Mouse (Mus musculus) CH12.LX (cell line): ENCODE data around the gene Gdf7. TPM values are rescaled to one million over a fixed set of nuclear protein-coding genes. Genes with fewer than 3 reads are reported as not detected.

ENCODE experiments used
- DNase-seq: peaks from one replicate; pipeline ENCODE4 v3.0.0-alpha.2; 2013; ENCODE audit errors: extremely low read depth
- H3K27ac ChIP-seq: 2 replicates; pipeline ENCODE4 v1.5.1; 2012; ENCODE audit warnings: low read depth, mild to moderate bottlenecking, control low read depth, moderate library complexity; ENCODE audit not compliant: insufficient read depth
- H3K27me3 ChIP-seq: replicated peaks from 2 replicates; pipeline ENCODE3; 2012; ENCODE audit warnings: inconsistent platforms
- H3K36me3 ChIP-seq, 2 experiments: replicated peaks in 1 of 2; 2 replicates each; pipeline versions ENCODE3 to v1.6.1; 2012; ENCODE audit warnings: inconsistent platforms in 1 of 2, low read length in 1 of 2, mild to moderate bottlenecking in 1 of 2, mixed read lengths in 1 of 2, moderate library complexity in 1 of 2; ENCODE audit not compliant: control insufficient read depth in 1 of 2, insufficient read depth in 1 of 2
- H3K4me1 ChIP-seq, 2 experiments: 2 replicates each; pipeline ENCODE4 v1.6.1; 2012; ENCODE audit warnings: inconsistent platforms in 1 of 2, moderate library complexity in 1 of 2; ENCODE audit not compliant: insufficient read depth in 2 of 2, control insufficient read depth in 1 of 2
- H3K4me2 ChIP-seq: 2 replicates; pipeline ENCODE4 v1.6.1; 2012; ENCODE audit warnings: low read depth, mild to moderate bottlenecking, control low read depth; ENCODE audit not compliant: poor library complexity, insufficient read depth, severe bottlenecking
- H3K4me3 ChIP-seq, 3 experiments: fragments of 150-350 bp in 1 of 3; sonication (generic) in 1 of 3; replicated peaks in 1 of 3; 2 replicates each; pipeline versions ENCODE3 to v1.5.1; 2011 to 2012; ENCODE audit warnings: low read depth in 2 of 3, low read length in 2 of 3, mild to moderate bottlenecking in 2 of 3, moderate library complexity in 2 of 3, control low read depth in 1 of 3, improper control_type of control experiment in 1 of 3, inconsistent platforms in 1 of 3, mixed read lengths in 1 of 3; ENCODE audit not compliant: poor library complexity in 1 of 3
- H3K79me2 ChIP-seq: replicated peaks from 2 replicates; pipeline ENCODE4 v1.6.1; 2012; ENCODE audit warnings: mild to moderate bottlenecking, moderate library complexity; ENCODE audit not compliant: control insufficient read depth, poor library complexity, insufficient read depth, severe bottlenecking; ENCODE audit errors: extremely low read depth
- H3K9ac ChIP-seq: 2 replicates; pipeline ENCODE4 v1.6.1; 2012; ENCODE audit warnings: low read depth, mild to moderate bottlenecking, control low read depth, moderate library complexity; ENCODE audit not compliant: insufficient read depth
- H3K9me3 ChIP-seq: replicated peaks from 2 replicates; pipeline ENCODE3; 2012; ENCODE audit warnings: low read length, inconsistent platforms, mixed read lengths
- BHLHE40 ChIP-seq: IDR thresholded peaks from 2 replicates; pipeline ENCODE4 v1.6.1; 2011; ENCODE audit warnings: mild to moderate bottlenecking, low read depth, low read length, improper control_type of control experiment
- CHD1 ChIP-seq: IDR thresholded peaks from 2 replicates; pipeline ENCODE4 v1.6.1; 2012; ENCODE audit warnings: low read depth, low read length, improper control_type of control experiment, inconsistent platforms
- CHD2 ChIP-seq: IDR thresholded peaks from 2 replicates; pipeline ENCODE4 v1.6.1; 2011; ENCODE audit warnings: low read length, improper control_type of control experiment
- CTCF ChIP-seq, 2 experiments: IDR thresholded peaks in 1 of 2; conservative IDR thresholded peaks in 1 of 2; 2 replicates each; pipeline ENCODE4 v1.5.1; 2011 to 2012; ENCODE audit warnings: low read depth in 2 of 2, low read length in 2 of 2, improper control_type of control experiment in 1 of 2, inconsistent platforms in 1 of 2, mild to moderate bottlenecking in 1 of 2, moderate library complexity in 1 of 2
- ELF1 ChIP-seq: IDR thresholded peaks from 2 replicates; pipeline ENCODE4 v1.6.1; 2014; ENCODE audit warnings: low read depth, mild to moderate bottlenecking, inconsistent platforms, low read length, improper control_type of control experiment
- EP300 ChIP-seq: IDR thresholded peaks from 2 replicates; pipeline ENCODE4 v1.6.1; 2011; ENCODE audit warnings: low read length, improper control_type of control experiment
- IRF4 ChIP-seq: IDR thresholded peaks from 2 replicates; pipeline ENCODE4 v1.6.1; 2014; ENCODE audit warnings: low read depth, mild to moderate bottlenecking, inconsistent platforms, low read length, improper control_type of control experiment
- JUN ChIP-seq: IDR thresholded peaks from 2 replicates; pipeline ENCODE4 v1.6.1; 2011; ENCODE audit warnings: low read depth, mild to moderate bottlenecking, low read length, improper control_type of control experiment, moderate library complexity; ENCODE audit not compliant: insufficient read depth
- JUND ChIP-seq: conservative IDR thresholded peaks from 2 replicates; pipeline ENCODE4 v1.6.1; 2011; ENCODE audit warnings: low read depth, low read length, improper control_type of control experiment
- KAT2A ChIP-seq: IDR thresholded peaks from 2 replicates; pipeline ENCODE4 v1.6.1; 2012; ENCODE audit warnings: low read length, improper control_type of control experiment, inconsistent platforms; ENCODE audit not compliant: insufficient replicate concordance
- MAZ ChIP-seq: IDR thresholded peaks from 2 replicates; pipeline ENCODE4 v1.6.1; 2012; ENCODE audit warnings: low read depth, mild to moderate bottlenecking, inconsistent platforms, low read length, improper control_type of control experiment, moderate library complexity
- MXI1 ChIP-seq: IDR thresholded peaks from 2 replicates; pipeline ENCODE4 v1.6.1; 2011; ENCODE audit warnings: mild to moderate bottlenecking, low read depth, low read length, improper control_type of control experiment
- MYC ChIP-seq: IDR thresholded peaks from 2 replicates; pipeline ENCODE4 v1.6.1; 2011; ENCODE audit warnings: low read depth, mild to moderate bottlenecking, improper control_type of control experiment, low read length
- NELFE ChIP-seq: IDR thresholded peaks from 2 replicates; pipeline ENCODE4 v1.6.1; 2011; ENCODE audit warnings: low read depth, low read length, improper control_type of control experiment
- NRF1 ChIP-seq: IDR thresholded peaks from 2 replicates; pipeline ENCODE4 v1.6.1; 2014; ENCODE audit warnings: low read depth, mild to moderate bottlenecking, inconsistent platforms, low read length, improper control_type of control experiment, moderate library complexity
- PAX5 ChIP-seq: IDR thresholded peaks from 2 replicates; pipeline ENCODE4 v1.6.1; 2012; ENCODE audit warnings: low read length, inconsistent platforms, mixed read lengths
- POLR2A ChIP-seq: IDR thresholded peaks from 2 replicates; pipeline ENCODE4 v1.6.1; 2011; ENCODE audit warnings: low read depth, mild to moderate bottlenecking, improper control_type of control experiment, low read length
- POLR2AphosphoS2 ChIP-seq: IDR thresholded peaks from 2 replicates; pipeline ENCODE4 v1.6.1; 2011; ENCODE audit warnings: low read depth, low read length, improper control_type of control experiment
- RAD21 ChIP-seq: IDR thresholded peaks from 2 replicates; pipeline ENCODE4 v1.6.1; 2011; ENCODE audit warnings: low read depth, mild to moderate bottlenecking, low read length, improper control_type of control experiment, moderate library complexity
- RCOR1 ChIP-seq: conservative IDR thresholded peaks from 2 replicates; pipeline ENCODE4 v1.6.1; 2012; ENCODE audit warnings: low read depth, mild to moderate bottlenecking, inconsistent platforms, low read length, improper control_type of control experiment
- SIN3A ChIP-seq: IDR thresholded peaks from 2 replicates; pipeline ENCODE4 v1.6.1; 2012; ENCODE audit warnings: low read length, improper control_type of control experiment, inconsistent platforms
- TBP ChIP-seq: conservative IDR thresholded peaks from 2 replicates; pipeline ENCODE4 v1.6.1; 2011; ENCODE audit warnings: low read depth, low read length, improper control_type of control experiment
- UBTF ChIP-seq: IDR thresholded peaks from 2 replicates; pipeline ENCODE4 v1.6.1; 2012; ENCODE audit warnings: low read depth, mild to moderate bottlenecking, inconsistent platforms, low read length, improper control_type of control experiment, moderate library complexity
- USF1 ChIP-seq: IDR thresholded peaks from 2 replicates; pipeline ENCODE4 v1.6.1; 2014; ENCODE audit warnings: low read depth, mild to moderate bottlenecking, inconsistent platforms, low read length, improper control_type of control experiment
- USF2 ChIP-seq: conservative IDR thresholded peaks from 2 replicates; pipeline ENCODE4 v1.6.1; 2011; ENCODE audit warnings: low read depth, low read length, improper control_type of control experiment
- ZC3H11A ChIP-seq: IDR thresholded peaks from 2 replicates; pipeline ENCODE4 v1.6.1; 2012; ENCODE audit warnings: low read depth, mild to moderate bottlenecking, inconsistent platforms, low read length, improper control_type of control experiment
- ZKSCAN1 ChIP-seq: IDR thresholded peaks from 2 replicates; pipeline ENCODE4 v1.6.1; 2012; ENCODE audit warnings: low read depth, inconsistent platforms, low read length, improper control_type of control experiment, borderline replicate concordance
- ZNF384 ChIP-seq: IDR thresholded peaks from 2 replicates; pipeline ENCODE4 v1.6.1; 2012; ENCODE audit warnings: low read depth, low read length, improper control_type of control experiment, inconsistent platforms
- dilution Hi-C: fragments of 300-500 bp; cut with MboI; formaldehyde crosslinking; loops from 2 replicates; pipeline ENCODE4 v1.14.3; 2020; ENCODE audit warnings: low sequenced_read_pairs; ENCODE audit not compliant: extremely low pct_unique_long_range_greater_than_20kb, extremely low pct_ligation_motif_present
- in situ Hi-C: fragments of 300-500 bp; cut with MboI; formaldehyde crosslinking; loops from 3 replicates; pipeline ENCODE4 v1.14.3; 2019; ENCODE audit warnings: low sequenced_read_pairs, low pct_ligation_motif_present, low pct_unique_long_range_greater_than_20kb, mixed read lengths
- polyA plus RNA-seq: library from polyadenylated mRNA; unstranded; fragments of >175 nt; gene quantifications from 2 replicates; pipeline ENCODE4 v1.2.1, GENCODE M21; 2012; ENCODE audit warnings: low read depth; ENCODE audit not compliant: insufficient read length
- total RNA-seq, 2 experiments: library from RNA; depleted of rRNA; stranded (reverse); fragments of 300-350 nt in 1 of 2; fragments of >200 nt in 1 of 2; gene quantifications; 2 replicates each; pipeline ENCODE4 v1.2.3; 2012 to 2014

The Gdf7 gene
- total and polyA plus RNA-seq, 3 experiments: not detected

DNA sequence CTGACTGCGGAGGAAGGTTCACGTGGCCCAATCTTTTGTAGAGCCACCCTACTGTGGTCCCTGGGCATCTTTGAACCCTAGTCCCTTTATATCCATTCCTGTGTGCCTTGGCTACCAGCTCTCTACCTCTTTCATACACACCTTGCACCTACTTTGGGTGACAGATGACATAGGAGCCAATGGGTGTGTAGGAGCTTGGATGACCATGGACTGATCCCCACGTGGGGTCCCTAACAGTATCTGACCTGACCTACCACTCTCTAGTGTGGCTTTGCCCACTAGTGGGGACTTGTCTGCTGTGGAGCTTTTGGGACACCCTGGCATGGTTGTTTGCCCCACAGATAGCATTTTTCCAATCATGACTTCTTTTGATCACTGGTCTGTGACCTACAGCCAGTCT is 41.6 kb upstream of the Gdf7 start:
- no peaks in the 10 kb centered on the region for H3K9me3 ChIP-seq
- H3K79me2 ChIP-seq: no peaks in the 10 kb centered on the region
- DNase-seq: no peak
- peaks cover 17 to 49% of the 10 kb centered on the region in 2 experiments for H3K36me3 ChIP-seq
- H3K9ac ChIP-seq: no peak overlapping the region
- no peak overlapping the region for H3K4me2 ChIP-seq
- in situ Hi-C loops (no loop called here), dilution Hi-C loops (no loop called here)
- H3K4me1 ChIP-seq: peaks cover 5 to 65% of the 10 kb centered on the region in 2 experiments; a peak in 3 of 4 replicates
- H3K27ac ChIP-seq: no peak overlapping the region
- H3K27me3 ChIP-seq: no peaks in the 10 kb centered on the region
- H3K4me3 ChIP-seq: no peak overlapping the region
- no peak for TF ChIP-seq PAX5
- no peak for TF ChIP-seq BHLHE40
- no peak for TF ChIP-seq SIN3A
- no peak for TF ChIP-seq JUN
- no peak for TF ChIP-seq ZNF384
- TF ChIP-seq KAT2A: no peak
- TF ChIP-seq ZC3H11A: no peak
- no peak for TF ChIP-seq JUND
- no peak for TF ChIP-seq MYC
- no peak for TF ChIP-seq RCOR1
- no peak for TF ChIP-seq USF2
- TF ChIP-seq POLR2A: no peak
- no peak for TF ChIP-seq MXI1
- no peak for TF ChIP-seq MAZ
- no peak for TF ChIP-seq IRF4
- no peak for TF ChIP-seq ZKSCAN1
- no peak for TF ChIP-seq TBP
- TF ChIP-seq CTCF (conservative IDR thresholded peaks at IDR 0.05 in 1 of 2, IDR thresholded peaks at IDR 0.05 in 1 of 2; ENCODE audit: low read depth in 2 of 2, low read length in 2 of 2): no peak
- no peak for TF ChIP-seq USF1
- TF ChIP-seq NELFE: no peak

DNA sequence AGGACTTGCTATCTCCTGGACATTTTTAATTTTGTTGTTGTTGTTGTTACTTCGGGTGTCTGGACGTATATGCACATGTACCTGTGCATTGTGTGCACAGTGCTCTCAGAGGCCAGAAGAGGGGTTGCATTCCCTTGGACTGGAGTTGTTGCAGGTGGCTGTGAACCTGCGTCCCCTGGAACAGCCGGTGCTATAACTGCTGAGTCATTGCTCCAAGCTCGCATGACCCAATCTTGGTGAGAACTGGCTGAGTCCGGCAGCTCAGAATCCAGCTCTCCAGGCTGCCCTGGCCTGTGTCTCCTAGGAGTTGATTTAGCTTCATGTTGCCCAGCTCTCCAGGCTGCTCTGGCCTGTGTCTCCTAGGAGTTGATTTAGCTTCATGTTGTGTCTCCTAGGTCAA is 39.3 kb upstream of the Gdf7 start:
- H3K4me3 ChIP-seq: no peak overlapping the region
- dilution Hi-C loops (no loop called here), in situ Hi-C loops (no loop called here)

More for the DNA sequence above, 39.3 kb upstream of the Gdf7 start:
- Histone ChIP-seq H3K27me3 (no peaks in the 10 kb centered on the region), H3K27ac (no peak overlapping the region), H3K9ac (no peak overlapping the region), H3K4me1 (peaks cover 0 to 43% of the 10 kb centered on the region in 2 experiments; a peak in 2 of 4 replicates), H3K36me3 (peaks cover 25 to 73% of the 10 kb centered on the region in 2 experiments), H3K4me2 (no peak overlapping the region), H3K9me3 (no peaks in the 10 kb centered on the region), H3K79me2 (no peaks in the 10 kb centered on the region)
- TF ChIP-seq CHD1 (no peak), TBP (no peak), RAD21 (no peak), ELF1 (no peak), JUN (no peak), SIN3A (no peak), POLR2AphosphoS2 (no peak), CHD2 (no peak), ZC3H11A (no peak), MXI1 (no peak), IRF4 (no peak), UBTF (no peak), NRF1 (no peak), EP300 (no peak)
- DNase-seq: no peak
